Mouse (Mus musculus) layer of hippocampus, postnatal 25 days (tissue): Measurements from ENCODE around the gene Cacna1c. TPM values are rescaled to one million over a fixed set of nuclear protein-coding genes. Genes with fewer than 3 reads are reported as not detected.

ENCODE experiments used
- DNase-seq, 2 experiments: peaks; one replicate each; pipeline ENCODE4 v3.0.0; 2022; ENCODE audit warnings: mixed read lengths in 2 of 2, low spot score in 1 of 2; ENCODE audit errors: extremely low spot score in 1 of 2
- total RNA-seq, 2 experiments: library from RNA; stranded (reverse); gene quantifications; 2 replicates each; pipeline ENCODE4 v1.2.3; 2021

The Cacna1c gene
- total RNA-seq, 2 experiments from 2014 or later, result 69.0 to 86.7 TPM

- no peak for DNase-seq
Measured at GRCm38 (mm10) chr6:118884073-118884551, 312.1 kb downstream of the Cacna1c start.

DNA sequence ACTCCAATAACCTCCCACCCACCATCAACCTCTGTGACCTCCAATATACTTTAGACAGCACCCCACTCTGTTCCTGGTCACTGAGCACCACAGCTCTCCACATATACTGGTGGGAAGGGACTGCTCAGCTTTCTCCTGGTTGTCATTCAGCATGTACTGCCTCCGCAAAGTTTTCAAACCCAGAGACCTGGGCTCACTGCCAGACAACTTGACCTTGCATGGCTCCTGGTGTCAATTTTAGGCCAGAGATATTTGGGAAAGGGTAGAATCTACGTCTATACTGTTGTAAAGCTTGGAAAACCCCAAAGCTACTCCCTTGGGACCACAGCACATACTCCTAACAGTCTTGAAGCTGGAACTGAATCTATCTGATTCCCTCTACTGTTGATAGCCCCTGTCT lies 320.0 kb downstream of the Cacna1c start:
- DNase-seq, result no peak

DNA sequence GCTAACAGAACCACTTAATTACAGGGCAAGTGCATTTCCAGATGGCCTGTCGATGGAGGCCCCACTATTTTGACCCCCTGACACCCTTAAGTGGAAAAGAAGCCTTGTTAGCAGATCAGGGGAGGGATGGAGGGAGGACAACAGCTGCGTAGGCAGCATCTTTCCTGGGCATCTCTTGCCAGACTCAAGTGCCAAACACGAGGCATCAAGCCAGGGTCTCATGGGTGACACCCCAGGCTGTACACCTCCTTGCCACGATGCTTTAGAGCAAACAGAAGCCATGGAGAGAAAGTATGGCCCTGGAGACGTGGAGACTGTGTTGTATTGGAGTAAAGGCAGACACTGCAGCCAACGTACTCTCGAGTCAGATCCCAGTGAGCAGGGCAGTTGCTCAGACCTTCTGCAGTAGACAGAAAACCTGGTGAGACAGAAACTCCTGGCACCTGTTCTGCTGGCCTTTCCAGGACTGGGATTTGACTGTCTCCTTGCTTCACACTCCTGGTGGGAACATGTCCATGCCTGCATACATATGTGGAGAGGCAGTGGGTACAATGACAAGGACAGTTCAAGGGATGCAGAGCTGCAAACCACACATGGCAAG lies 325.9 kb downstream of the Cacna1c start:
- no peak for DNase-seq

DNA sequence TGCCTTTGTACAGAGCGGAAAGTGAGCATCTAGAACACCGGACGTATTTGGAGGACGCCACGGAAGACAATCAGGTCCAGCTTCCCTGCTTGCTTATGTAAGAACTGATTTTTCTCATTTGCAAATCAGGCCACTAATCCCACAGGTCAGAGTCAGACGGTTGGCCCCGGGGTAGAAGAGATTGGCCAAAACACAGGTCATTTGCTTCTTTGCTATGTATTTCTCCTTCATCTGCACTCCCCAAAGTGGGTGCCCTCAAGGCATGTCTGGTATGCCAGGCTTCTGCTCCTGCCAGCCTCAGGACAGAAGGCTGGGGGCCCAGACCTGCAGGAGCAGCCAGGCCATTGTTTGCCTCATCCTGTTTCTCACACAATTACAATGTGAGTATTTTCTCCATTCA lies 328.8 kb downstream of the Cacna1c start:
- DNase-seq, result no peak

GRCm38 (mm10) chr6:118866889-118867288 lies 329.3 kb downstream of the Cacna1c start:
- no peak for DNase-seq

DNA sequence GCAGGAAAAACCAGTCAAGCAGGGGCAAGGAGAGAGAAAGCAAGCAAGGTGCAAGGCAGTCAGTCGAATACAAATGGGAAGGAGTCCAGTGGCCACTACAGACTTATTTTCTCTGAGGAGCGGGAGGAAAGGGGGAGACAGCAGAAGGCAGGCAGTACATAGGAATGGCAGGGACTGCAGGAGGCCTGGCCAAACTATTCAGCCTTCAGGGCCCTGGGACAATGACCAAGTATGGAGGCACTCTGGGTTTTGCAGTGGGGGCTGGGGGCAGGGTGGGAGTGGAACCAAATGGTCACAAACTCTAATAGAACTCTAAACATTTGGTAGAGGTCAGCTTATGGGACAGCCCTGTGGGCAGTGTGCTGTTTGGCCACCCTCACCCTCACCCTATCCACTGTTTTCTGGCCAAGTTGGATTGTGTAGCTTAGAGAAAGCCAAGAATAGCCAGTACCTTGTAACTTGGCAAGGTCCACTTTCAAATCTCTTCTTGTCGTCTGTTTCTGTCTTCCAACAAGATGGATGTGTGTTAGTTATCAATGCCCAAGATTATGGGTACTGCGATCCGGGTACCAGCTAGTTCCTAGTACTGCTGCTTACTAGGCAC lies 330.3 kb downstream of the Cacna1c start:
- DNase-seq, result no peak

- no peak for DNase-seq
Measured at GRCm38 (mm10) chr6:118864696-118865620, 331.3 kb downstream of the Cacna1c start.

DNA sequence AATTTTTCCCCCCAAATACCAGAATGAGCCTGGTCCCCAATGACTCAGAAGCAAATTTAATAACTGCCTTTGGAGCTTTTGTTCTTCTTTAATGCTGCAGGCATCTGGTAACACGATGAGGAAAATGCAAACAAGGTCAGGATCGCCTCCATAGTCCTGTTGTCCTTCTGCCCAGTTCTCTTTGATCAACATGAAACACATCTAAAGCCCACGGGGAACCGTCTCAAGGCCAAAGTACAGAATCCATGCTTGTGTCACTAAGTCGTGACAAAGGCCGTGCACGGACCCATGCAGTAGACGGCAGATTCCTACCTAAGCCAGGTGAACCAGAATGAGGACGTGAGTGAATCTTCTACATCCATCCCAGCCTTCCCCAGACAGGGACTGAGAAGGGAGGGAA lies 333.5 kb downstream of the Cacna1c start:
- DNase-seq, result no peak

DNA sequence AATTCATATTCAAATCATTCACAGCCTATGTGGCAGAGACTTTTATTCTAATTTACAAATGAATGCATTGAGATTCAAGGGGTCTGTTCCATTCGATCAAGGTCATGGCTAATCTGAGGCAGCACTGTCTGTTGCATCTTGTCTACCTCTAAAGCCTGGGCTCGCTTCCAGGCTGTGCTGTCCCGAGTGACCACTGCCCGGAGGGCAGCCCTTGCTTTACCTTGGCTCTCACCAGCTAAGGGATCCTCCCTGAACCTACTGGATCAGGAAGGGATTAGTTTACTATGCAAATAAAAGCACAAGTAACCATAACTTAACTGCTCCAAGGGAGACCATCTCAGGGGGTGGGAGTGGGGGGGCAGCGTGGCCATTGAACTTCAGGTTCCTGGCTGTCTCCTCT lies 334.1 kb downstream of the Cacna1c start:
- no peak for DNase-seq

DNA sequence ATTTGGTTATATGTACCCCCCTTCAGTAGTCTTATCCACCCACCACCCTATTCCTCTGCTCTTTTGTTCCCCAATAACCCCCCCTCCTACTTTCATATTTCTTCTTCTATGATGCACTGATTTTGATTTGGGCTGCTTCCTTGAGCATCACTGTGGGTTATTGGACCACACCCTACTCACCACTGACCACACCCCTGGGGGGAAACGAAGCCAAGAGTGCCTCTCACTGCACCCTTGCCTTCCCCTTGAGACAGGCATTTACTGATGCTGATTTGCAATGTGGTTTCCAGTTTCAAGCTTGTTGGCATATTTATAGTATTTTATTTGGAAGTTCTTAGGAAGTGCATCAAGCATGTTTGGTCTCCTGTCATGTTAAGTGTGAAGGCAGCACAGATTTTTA lies 337.8 kb downstream of the Cacna1c start:
- no peak for DNase-seq

- no peak for DNase-seq
Measured at GRCm38 (mm10) chr6:118852131-118852530, 344.1 kb downstream of the Cacna1c start.

- peak; percentile 27 to 51 for DNase-seq
Measured at GRCm38 (mm10) chr6:118851086-118851485, 345.1 kb downstream of the Cacna1c start.

DNA sequence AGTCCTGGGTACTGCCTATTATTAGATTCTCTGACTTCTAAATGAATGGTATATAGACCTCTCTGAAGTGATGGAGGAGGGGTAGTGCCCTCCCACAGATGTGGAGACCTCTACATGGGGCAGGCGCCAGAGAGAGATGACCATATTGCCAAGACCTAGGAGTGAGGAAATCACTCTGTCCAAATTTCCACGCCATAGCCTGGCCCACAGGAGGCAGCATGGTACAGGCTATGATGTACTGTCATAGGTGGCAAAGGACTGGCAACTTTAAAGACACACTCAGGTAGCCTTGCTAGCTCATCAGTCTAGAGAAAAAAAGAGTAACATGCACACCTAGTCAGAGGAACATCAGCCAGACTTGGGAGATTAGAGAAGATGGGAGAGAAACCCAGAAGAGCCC lies 347.6 kb downstream of the Cacna1c start:
- no peak for DNase-seq

DNA sequence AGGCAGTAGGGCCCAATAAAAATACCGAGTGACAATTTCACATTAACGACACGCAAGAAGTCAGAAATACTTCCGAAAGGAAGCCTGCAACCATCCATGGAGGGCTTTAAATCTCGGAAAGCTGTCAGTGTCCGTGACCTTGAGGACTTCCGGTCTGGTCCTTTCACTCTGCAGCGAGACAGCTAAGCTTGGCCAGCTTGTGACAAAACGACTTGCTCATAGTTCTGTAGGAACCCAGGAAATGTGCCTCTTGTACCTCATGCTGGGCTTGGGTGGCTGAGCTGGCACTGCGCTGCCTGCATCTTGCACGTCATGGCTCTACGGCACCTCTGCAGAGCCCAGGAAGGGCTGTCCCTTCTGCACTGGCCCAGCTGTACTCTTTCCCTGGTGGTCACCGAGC lies 348.5 kb downstream of the Cacna1c start:
- no peak for DNase-seq

- DNase-seq, result no peak
Measured at GRCm38 (mm10) chr6:118845829-118846228, 350.4 kb downstream of the Cacna1c start.

DNA sequence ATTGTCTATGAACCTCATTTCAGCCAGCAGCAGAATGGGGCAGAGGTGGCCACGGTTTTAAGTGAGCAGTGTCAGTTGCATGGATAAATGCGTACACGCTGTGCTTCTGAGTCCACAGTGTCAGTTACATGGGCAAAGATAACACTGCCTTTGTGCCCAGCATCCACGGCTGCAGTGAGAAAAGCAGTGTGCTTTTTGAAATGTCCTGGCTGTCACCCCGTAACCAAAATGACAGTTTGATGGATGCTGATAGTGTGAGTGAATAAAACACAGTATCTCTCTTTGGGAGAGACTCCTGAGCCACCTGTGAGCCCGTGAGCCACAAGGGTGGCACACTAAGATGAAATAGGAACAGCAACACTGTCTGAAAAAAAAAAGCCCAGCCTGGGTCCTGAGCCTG lies 351.0 kb downstream of the Cacna1c start:
- DNase-seq, result no peak

GRCm38 (mm10) chr6:118843566-118843965 lies 352.7 kb downstream of the Cacna1c start:
- DNase-seq, result no peak

DNA sequence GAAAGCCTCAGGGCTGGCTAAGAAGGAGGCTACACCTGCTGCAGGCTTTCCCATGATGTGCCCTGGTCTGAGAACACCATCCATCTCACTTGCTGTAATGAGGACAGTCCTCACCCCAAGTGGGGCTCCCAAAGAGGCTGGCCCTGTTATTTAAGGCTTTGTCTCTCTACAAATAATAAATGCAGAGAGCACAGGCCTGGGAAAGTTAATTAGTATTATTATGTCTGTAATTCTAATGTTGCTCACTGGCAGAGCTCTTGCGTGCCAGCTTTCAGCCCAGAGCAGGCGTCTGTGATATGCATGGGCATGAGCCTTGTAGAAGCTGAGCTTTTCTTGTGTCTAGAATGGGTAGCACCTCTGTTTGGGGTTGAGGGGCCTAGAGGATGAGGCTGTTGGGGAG lies 354.3 kb downstream of the Cacna1c start:
- no peak for DNase-seq

DNA sequence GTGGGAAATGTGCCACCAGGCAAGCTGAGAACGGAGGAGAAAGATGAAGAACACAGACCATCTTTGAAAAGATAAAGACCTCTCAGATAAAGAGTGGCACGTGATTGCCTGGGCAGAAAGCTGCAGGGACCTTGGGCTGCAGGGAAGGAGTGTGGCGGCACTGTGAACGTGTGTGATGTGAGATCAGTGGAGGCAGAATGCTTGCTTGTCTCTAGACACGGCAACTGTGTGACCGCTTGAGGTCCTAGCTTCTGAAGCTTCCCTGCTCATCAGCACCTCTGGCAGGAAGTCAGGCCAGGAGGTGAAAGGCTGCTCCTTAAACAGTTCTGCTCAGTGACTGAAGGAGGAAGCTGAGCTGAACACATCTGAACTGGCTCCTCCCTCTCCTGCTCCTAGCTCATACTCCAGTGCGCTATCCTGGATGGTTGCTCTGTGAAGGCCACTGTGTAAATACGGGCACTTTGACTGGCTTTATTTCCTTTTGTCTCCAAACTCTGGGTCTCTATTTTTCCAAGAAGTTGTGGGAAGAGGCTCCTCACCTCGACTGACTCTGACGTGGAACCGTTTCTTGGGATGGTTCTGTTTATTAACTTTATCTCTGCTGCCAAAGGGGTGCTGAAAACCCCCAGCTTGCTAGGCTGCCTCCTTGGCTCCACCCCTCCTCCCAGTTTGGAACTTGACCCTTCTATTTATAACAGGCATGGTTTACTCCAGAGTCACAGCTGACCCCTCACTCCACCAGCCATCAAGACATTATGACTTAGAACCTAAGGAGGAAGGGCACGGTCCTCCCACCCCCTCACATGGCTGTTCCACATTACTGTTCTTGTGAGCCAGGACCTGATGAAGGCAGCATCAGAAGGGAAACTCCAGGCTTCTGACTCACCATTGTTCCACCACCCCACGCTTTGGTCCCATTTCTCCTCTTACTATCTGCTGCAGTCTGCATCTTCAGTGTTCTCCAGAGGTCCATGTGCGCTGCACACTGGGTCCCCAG lies 357.0 kb downstream of the Cacna1c start:
- no peak for DNase-seq

- DNase-seq, result no peak
Measured at GRCm38 (mm10) chr6:118836693-118837092, 359.5 kb downstream of the Cacna1c start.
